Mouse (Mus musculus): ENCODE measurements around the gene Atp1b1. TPM values are rescaled to one million over a fixed set of nuclear protein-coding genes. Genes with fewer than 3 reads are reported as not detected.

The Atp1b1 gene
- polyA plus RNA-seq, 1 experiment from 2014 or later, result 12.6 TPM

- ATAC-seq (ENCODE audit: insufficient number of reproducible peaks, insufficient read depth, low FRiP score, low TSS enrichment), result no peak
- no peaks in the 10 kb centered on the region for H3K4me1 ChIP-seq
Measured at GRCm38 (mm10) chr1:164411306-164411705, 46.8 kb downstream of the Atp1b1 start.

DNA sequence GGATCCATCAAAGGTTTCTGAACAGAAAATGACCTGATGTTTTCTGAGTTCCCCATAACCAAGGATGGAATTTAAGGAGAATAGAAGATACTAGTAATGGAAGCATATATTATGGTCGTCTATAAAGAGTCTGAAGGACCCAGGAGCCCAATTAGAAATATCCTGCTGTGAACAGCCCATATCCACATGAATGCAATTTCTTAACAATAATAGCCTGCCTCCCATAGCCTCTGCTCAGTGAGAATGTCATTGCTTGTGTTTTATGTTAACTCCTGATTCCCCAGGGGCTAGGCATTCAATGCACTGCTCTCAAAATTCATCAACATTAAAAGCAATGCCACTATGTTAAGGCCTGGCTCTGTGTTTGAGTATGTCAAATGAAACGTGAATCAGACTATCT, 49.5 kb downstream of the Atp1b1 start:
- Histone ChIP-seq H3K9ac (no peak overlapping the region), H3K4me3 (no peak overlapping the region), H3K4me1 (no peaks in the 10 kb centered on the region), H3K9me3 (no peaks in the 10 kb centered on the region), H3K27me3 (no peaks in the 10 kb centered on the region), H3K36me3 (0 out of 2 replicates have a peak, but pooled peaks cover 5% of the 10 kb centered on the region), H3K27ac (no peak overlapping the region), H3K4me2 (replicated peaks) (no peak overlapping the region)
- ATAC-seq (ENCODE audit: insufficient number of reproducible peaks, insufficient read depth, low FRiP score, low TSS enrichment), result no peak
- WGBS, result 50% methylated on average over 2 of the region's 2 CpGs

More at GRCm38 (mm10) chr1:164411306-164411705, 46.8 kb downstream of the Atp1b1 start:
- Histone ChIP-seq H3K9me3 (no peaks in the 10 kb centered on the region), H3K27ac (no peak overlapping the region), H3K4me2 (replicated peaks) (no peak overlapping the region), H3K4me3 (no peak overlapping the region), H3K9ac (no peak overlapping the region), H3K27me3 (no peaks in the 10 kb centered on the region), H3K36me3 (no peaks in the 10 kb centered on the region)
- 92% methylated on average over 7 of the region's 7 CpGs for WGBS

- H3K36me3 ChIP-seq, result 0 out of 2 replicates have a peak, but pooled peaks cover 10% of the 10 kb centered on the region
- 74% methylated on average over 5 of the region's 5 CpGs for WGBS
- H3K9me3 ChIP-seq, result no peaks in the 10 kb centered on the region
- H3K27ac ChIP-seq, result no peak overlapping the region
- H3K27me3 ChIP-seq, result no peaks in the 10 kb centered on the region
- no peak overlapping the region for H3K4me3 ChIP-seq
- H3K9ac ChIP-seq, result no peak overlapping the region
- no peak for ATAC-seq (ENCODE audit: insufficient number of reproducible peaks, insufficient read depth, low FRiP score, low TSS enrichment)
- no peak overlapping the region for H3K4me2 ChIP-seq (replicated peaks)
- H3K4me1 ChIP-seq, result no peaks in the 10 kb centered on the region
Measured at GRCm38 (mm10) chr1:164406506-164406905, 51.6 kb downstream of the Atp1b1 start.

GRCm38 (mm10) chr1:164405385-164405802, 52.8 kb downstream of the Atp1b1 start:
- ATAC-seq (ENCODE audit: insufficient number of reproducible peaks, insufficient read depth, low FRiP score, low TSS enrichment), result no peak
- no peak overlapping the region for H3K27ac ChIP-seq
- H3K9ac ChIP-seq, result no peak overlapping the region
- 72% methylated on average over 5 of the region's 5 CpGs for WGBS
- H3K9me3 ChIP-seq, result no peaks in the 10 kb centered on the region
- no peak overlapping the region for H3K4me2 ChIP-seq (replicated peaks)
- no peak overlapping the region for H3K4me3 ChIP-seq
- no peaks in the 10 kb centered on the region for H3K27me3 ChIP-seq
- 0 out of 2 replicates have a peak, but pooled peaks cover 10% of the 10 kb centered on the region for H3K36me3 ChIP-seq
- no peaks in the 10 kb centered on the region for H3K4me1 ChIP-seq

- Histone ChIP-seq H3K27me3 (no peaks in the 10 kb centered on the region), H3K27ac (no peak overlapping the region), H3K36me3 (0 out of 2 replicates have a peak, but pooled peaks cover 10% of the 10 kb centered on the region), H3K4me2 (replicated peaks) (no peak overlapping the region), H3K9ac (no peak overlapping the region), H3K4me3 (no peak overlapping the region), H3K4me1 (no peaks in the 10 kb centered on the region), H3K9me3 (no peaks in the 10 kb centered on the region)
- ATAC-seq (ENCODE audit: insufficient number of reproducible peaks, insufficient read depth, low FRiP score, low TSS enrichment), result no peak
- WGBS, result 88% methylated on average over 3 of the region's 3 CpGs
Measured at GRCm38 (mm10) chr1:164399578-164399977, 58.6 kb downstream of the Atp1b1 start.

DNA sequence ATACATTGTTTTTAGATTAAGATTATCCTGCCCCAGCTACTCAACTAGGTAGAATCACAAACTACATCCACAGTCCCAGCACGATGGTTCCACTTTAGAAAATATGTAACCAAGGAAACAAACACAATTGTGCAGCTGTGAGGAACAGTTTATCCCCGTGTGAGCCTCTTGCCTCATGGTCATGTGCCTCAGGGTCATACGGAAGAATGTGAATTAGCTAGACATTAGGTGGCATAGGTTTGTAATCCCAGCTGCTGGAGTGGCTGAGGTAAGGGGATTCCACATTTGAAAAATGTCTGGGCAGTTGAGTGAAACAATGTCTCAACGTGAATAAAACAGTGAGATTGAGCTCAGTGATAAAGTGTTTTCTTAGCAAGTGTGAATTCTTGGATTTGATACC, 60.5 kb downstream of the Atp1b1 start:
- Histone ChIP-seq H3K4me1 (no peaks in the 10 kb centered on the region), H3K36me3 (0 out of 2 replicates have a peak, but pooled peaks cover 3% of the 10 kb centered on the region), H3K27me3 (no peaks in the 10 kb centered on the region), H3K4me3 (no peak overlapping the region), H3K9ac (no peak overlapping the region), H3K9me3 (no peaks in the 10 kb centered on the region), H3K27ac (no peak overlapping the region), H3K4me2 (replicated peaks) (no peak overlapping the region)
- whole genome bisulfite sequencing, result 62% methylated on average over 4 of the region's 4 CpGs
- ATAC-seq (ENCODE audit: insufficient number of reproducible peaks, insufficient read depth, low FRiP score, low TSS enrichment), result no peak

GRCm38 (mm10) chr1:164395131-164395780, 62.9 kb downstream of the Atp1b1 start:
- Histone ChIP-seq H3K36me3 (no peaks in the 10 kb centered on the region), H3K9ac (no peak overlapping the region), H3K27ac (no peak overlapping the region), H3K4me1 (peaks cover 3% of the 10 kb centered on the region; the same call in 1 of the 2 replicates), H3K27me3 (no peaks in the 10 kb centered on the region), H3K9me3 (no peaks in the 10 kb centered on the region), H3K4me2 (replicated peaks) (no peak overlapping the region), H3K4me3 (no peak overlapping the region)
- no peak for ATAC-seq (ENCODE audit: insufficient number of reproducible peaks, insufficient read depth, low FRiP score, low TSS enrichment)
- 80% methylated on average over 6 of the region's 6 CpGs for WGBS

- H3K27me3 ChIP-seq, result no peaks in the 10 kb centered on the region
- WGBS, result 40% methylated on average over 3 of the region's 3 CpGs
- no peak overlapping the region for H3K4me3 ChIP-seq
- H3K27ac ChIP-seq, result no peak overlapping the region
- H3K36me3 ChIP-seq, result no peaks in the 10 kb centered on the region
- H3K4me1 ChIP-seq, result peaks cover 3% of the 10 kb centered on the region; the same call in 1 of the 2 replicates
- H3K9me3 ChIP-seq, result no peaks in the 10 kb centered on the region
- no peak for ATAC-seq (ENCODE audit: insufficient number of reproducible peaks, insufficient read depth, low FRiP score, low TSS enrichment)
- H3K9ac ChIP-seq, result no peak overlapping the region
- no peak overlapping the region for H3K4me2 ChIP-seq (replicated peaks)
Measured at GRCm38 (mm10) chr1:164392176-164392575, 66.0 kb downstream of the Atp1b1 start.

DNA sequence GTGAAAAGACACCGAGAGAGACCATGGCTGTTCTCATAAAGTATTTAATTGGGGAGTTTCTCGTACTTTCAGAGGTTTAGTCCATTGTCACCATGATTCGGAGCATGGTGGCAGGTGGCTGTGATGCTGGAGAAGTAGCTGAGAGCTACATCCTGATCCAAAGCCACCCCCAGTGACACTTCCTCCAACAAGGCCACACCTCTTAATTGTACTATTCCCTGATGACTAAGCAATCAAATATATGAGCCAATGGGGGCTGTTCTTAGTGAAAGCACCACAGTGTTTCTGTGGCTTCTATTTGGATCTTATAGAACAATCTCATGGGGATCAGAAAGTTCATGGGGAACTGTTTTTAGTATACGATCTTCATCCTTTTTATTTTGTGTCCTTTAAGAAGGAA, 68.4 kb downstream of the Atp1b1 start:
- Histone ChIP-seq H3K9me3 (no peaks in the 10 kb centered on the region), H3K9ac (no peak overlapping the region)
- 93% methylated on average over 4 of the region's 4 CpGs for WGBS

More for the DNA sequence above, 68.4 kb downstream of the Atp1b1 start:
- Histone ChIP-seq H3K27me3 (no peaks in the 10 kb centered on the region), H3K4me3 (no peak overlapping the region), H3K27ac (no peak overlapping the region), H3K36me3 (no peaks in the 10 kb centered on the region), H3K4me2 (replicated peaks) (no peak overlapping the region), H3K4me1 (peaks cover 3% of the 10 kb centered on the region; the same call in 1 of the 2 replicates)
- no peak for ATAC-seq (ENCODE audit: insufficient number of reproducible peaks, insufficient read depth, low FRiP score, low TSS enrichment)

Other genes with a start within 250 kb of the Atp1b1 start
- 10.1 and 11.7 TPM in 2 replicates for gene Slc19a2, start 209.3 kb downstream of the Atp1b1 start, polyA plus RNA-seq (2016; fragmentation: Nextera tagmentation; extraction: Ambion mirVana)
- 7.4 and 8.3 TPM in 2 replicates for gene Ccdc181, start 182.8 kb downstream of the Atp1b1 start, polyA plus RNA-seq (2016; fragmentation: Nextera tagmentation; extraction: Ambion mirVana)
- gene Nme7, start 154.2 kb downstream of the Atp1b1 start, polyA plus RNA-seq (2016; fragmentation: Nextera tagmentation; extraction: Ambion mirVana), result 36.5 and 41.0 TPM in 2 replicates
- 28.7 and 29.5 TPM in 2 replicates for gene Blzf1, start 150.9 kb downstream of the Atp1b1 start, polyA plus RNA-seq (2016; fragmentation: Nextera tagmentation; extraction: Ambion mirVana)